Mouse (Mus musculus) embryonic fibroblast, embryonic 13.5 days (primary cell): ENCODE data around the gene Rps21.

Experiments
- CTCF ChIP-seq: IDR thresholded peaks from 2 replicates; pipeline ENCODE4 v1.5.1; 2011; ENCODE audit warnings: mild to moderate bottlenecking, control low read depth, low read length, moderate library complexity, borderline replicate concordance; ENCODE audit not compliant: insufficient read depth
- POLR2A ChIP-seq: IDR thresholded peaks from 2 replicates; pipeline ENCODE4 v1.6.1; 2011; ENCODE audit warnings: low read depth, mild to moderate bottlenecking, control low read depth, low read length, moderate library complexity

DNA sequence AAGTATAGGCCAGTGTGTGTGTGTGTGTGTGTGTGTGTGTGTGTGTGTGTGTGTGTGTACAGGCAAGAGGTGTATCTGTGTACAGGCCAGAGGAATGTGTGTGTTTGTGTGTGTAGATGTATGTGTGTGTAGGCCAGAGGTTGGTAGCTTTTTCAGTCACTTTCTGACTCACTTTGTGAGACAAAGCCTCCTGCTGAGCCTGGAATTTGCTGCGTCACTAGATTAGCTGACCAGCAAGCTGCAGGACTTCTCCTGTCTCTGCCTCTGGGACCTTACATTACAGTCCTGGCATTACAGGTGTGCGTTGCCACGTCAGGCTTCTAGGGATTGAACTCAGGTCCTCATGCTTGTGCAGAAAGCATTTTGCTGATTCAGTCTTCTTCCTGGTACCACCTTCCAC is 5.3 kb upstream of the Rps21 start:
- TF ChIP-seq POLR2A (no peak), CTCF (no peak)
